Mouse (Mus musculus) erythroblast, embryonic 14.5 days (primary cell): ENCODE measurements around the gene Fam199x. TPM values are rescaled to one million over a fixed set of nuclear protein-coding genes. Genes with fewer than 3 reads are reported as not detected.

Experiments used
- H3K27me3 ChIP-seq: 2 replicates; pipeline ENCODE4 v1.6.1; 2012; ENCODE audit warnings: inconsistent platforms; ENCODE audit not compliant: control insufficient read depth
- H3K36me3 ChIP-seq: 2 replicates; pipeline ENCODE4 v1.6.1; 2012; ENCODE audit warnings: mild to moderate bottlenecking, inconsistent platforms; ENCODE audit not compliant: control insufficient read depth
- H3K4me1 ChIP-seq: 2 replicates; pipeline ENCODE4 v1.6.1; 2012; ENCODE audit warnings: inconsistent platforms; ENCODE audit not compliant: control insufficient read depth
- H3K4me3 ChIP-seq: replicated peaks from 2 replicates; pipeline ENCODE3; 2012; ENCODE audit warnings: moderate library complexity, mild to moderate bottlenecking, inconsistent platforms
- H3K9me3 ChIP-seq: 2 replicates; pipeline ENCODE4 v1.6.1; 2012; ENCODE audit warnings: low read length, inconsistent platforms, mixed read lengths; ENCODE audit not compliant: control insufficient read depth
- GATA1 ChIP-seq: IDR thresholded peaks from 2 replicates; pipeline ENCODE4 v1.6.1; 2012; ENCODE audit warnings: low read length, inconsistent platforms, mixed read lengths
- TAL1 ChIP-seq: IDR thresholded peaks from 3 replicates; pipeline ENCODE4 v1.6.1; 2012; ENCODE audit warnings: low read length, inconsistent platforms, mixed read lengths
- polyA plus RNA-seq: library from polyadenylated mRNA; stranded (reverse); fragments of >175 nt; gene quantifications from 2 replicates; pipeline ENCODE4 v1.2.3, GENCODE M21; 2012

The Fam199x gene
- polyA plus RNA-seq, 1 experiment, result under 0.01 TPM

- Histone ChIP-seq H3K4me3 (peak overlapping the region; percentile 81), H3K4me1 (peaks cover 5% of the 10 kb centered on the region)
- TF ChIP-seq GATA1, result no peak
- TF ChIP-seq TAL1, result no peak
These were observed 10.9 kb upstream of the Fam199x start for GRCm38 (mm10) chrX:137038502-137038901.

GRCm38 (mm10) chrX:137049060-137049424 is 352 bp upstream of the Fam199x start:
- no peaks in the 10 kb centered on the region; the same call in 1 of the 2 replicates for H3K9me3 ChIP-seq
- peaks cover 11% of the 10 kb centered on the region for H3K27me3 ChIP-seq
- H3K4me1 ChIP-seq, result peaks cover 15% of the 10 kb centered on the region
- TF ChIP-seq TAL1, result no peak
- no peak for TF ChIP-seq GATA1
- H3K36me3 ChIP-seq, result no peaks in the 10 kb centered on the region
- H3K4me3 ChIP-seq, result peak overlapping the region; percentile 75

More at GRCm38 (mm10) chrX:137038502-137038901, 10.9 kb upstream of the Fam199x start:
- H3K27me3 ChIP-seq, result no peaks in the 10 kb centered on the region
- H3K36me3 ChIP-seq, result no peaks in the 10 kb centered on the region
- no peaks in the 10 kb centered on the region for H3K9me3 ChIP-seq

- Histone ChIP-seq H3K4me1 (no peaks in the 10 kb centered on the region), H3K9me3 (no peaks in the 10 kb centered on the region), H3K36me3 (no peaks in the 10 kb centered on the region), H3K27me3 (no peaks in the 10 kb centered on the region), H3K4me3 (no peak overlapping the region)
- TF ChIP-seq TAL1, result no peak
- no peak for TF ChIP-seq GATA1
These were observed 13.8 kb downstream of the Fam199x start for GRCm38 (mm10) chrX:137063202-137063601.

GRCm38 (mm10) chrX:137104531-137104930 is 55.1 kb downstream of the Fam199x start:
- TF ChIP-seq GATA1, result no peak

GRCm38 (mm10) chrX:137106498-137106897 is 57.1 kb downstream of the Fam199x start:
- Histone ChIP-seq H3K36me3 (no peaks in the 10 kb centered on the region), H3K4me1 (no peaks in the 10 kb centered on the region), H3K9me3 (no peaks in the 10 kb centered on the region), H3K4me3 (no peak overlapping the region), H3K27me3 (peaks cover 51% of the 10 kb centered on the region)
- TF ChIP-seq TAL1, result no peak
- no peak for TF ChIP-seq GATA1

More at GRCm38 (mm10) chrX:137104531-137104930, 55.1 kb downstream of the Fam199x start:
- Histone ChIP-seq H3K36me3 (no peaks in the 10 kb centered on the region), H3K27me3 (peaks cover 69% of the 10 kb centered on the region), H3K4me3 (no peak overlapping the region), H3K9me3 (no peaks in the 10 kb centered on the region), H3K4me1 (no peaks in the 10 kb centered on the region)

GRCm38 (mm10) chrX:137118097-137118746 is 68.8 kb downstream of the Fam199x start:
- H3K36me3 ChIP-seq, result no peaks in the 10 kb centered on the region
- no peaks in the 10 kb centered on the region for H3K4me1 ChIP-seq
- TF ChIP-seq GATA1 (no peak), TAL1 (no peak)
- H3K27me3 ChIP-seq, result peaks cover 83% of the 10 kb centered on the region
- H3K4me3 ChIP-seq, result no peak overlapping the region
- H3K9me3 ChIP-seq, result peaks cover 16% of the 10 kb centered on the region

- H3K4me1 ChIP-seq, result no peaks in the 10 kb centered on the region
- H3K27me3 ChIP-seq, result peaks cover 85% of the 10 kb centered on the region
- H3K36me3 ChIP-seq, result no peaks in the 10 kb centered on the region
- H3K4me3 ChIP-seq, result no peak overlapping the region
- H3K9me3 ChIP-seq, result peaks cover 16% of the 10 kb centered on the region
- no peak for TF ChIP-seq TAL1
- TF ChIP-seq GATA1, result no peak
These were observed 70.5 kb downstream of the Fam199x start for GRCm38 (mm10) chrX:137119675-137120423.

GRCm38 (mm10) chrX:137121718-137122117 is 72.3 kb downstream of the Fam199x start, which contains the start of gene Esx1:
Esx1 (minus strand) TSS chrX:137122083.
- peaks cover 16% of the 10 kb centered on the region for H3K9me3 ChIP-seq
- no peak within 1 kb of the TSS for H3K4me3 ChIP-seq
- TF ChIP-seq TAL1, result no peak
- TF ChIP-seq GATA1, result no peak
- no peaks in the 10 kb centered on the region for H3K4me1 ChIP-seq
- H3K36me3 ChIP-seq, result no peaks in the 10 kb centered on the region
- peaks cover 78% of the 10 kb centered on the region for H3K27me3 ChIP-seq

- no peak overlapping the region for H3K4me3 ChIP-seq
- no peak for TF ChIP-seq TAL1
- no peak for TF ChIP-seq GATA1
- peaks cover 34% of the 10 kb centered on the region for H3K27me3 ChIP-seq
- no peaks in the 10 kb centered on the region for H3K9me3 ChIP-seq
- no peaks in the 10 kb centered on the region for H3K4me1 ChIP-seq
- H3K36me3 ChIP-seq, result no peaks in the 10 kb centered on the region
These were observed 78.1 kb downstream of the Fam199x start for GRCm38 (mm10) chrX:137127542-137127941.

Other genes starting within 250 kb of the Fam199x start
- 0.01 TPM in 1 of 2 replicates, not detected in the other for gene Plp1, start 226.9 kb upstream of the Fam199x start, polyA plus RNA-seq
- not detected in 2 replicates for gene Rab9b, start 180.8 kb upstream of the Fam199x start, polyA plus RNA-seq
- gene H2bfm, start 122.3 kb upstream of the Fam199x start, polyA plus RNA-seq, result not detected in 2 replicates
- gene Tmsb15b2, start 74.1 kb upstream of the Fam199x start, polyA plus RNA-seq, result not detected in 2 replicates
- not detected in 2 replicates for gene Tmsb15l, start 72.7 kb upstream of the Fam199x start, polyA plus RNA-seq
- not detected in 2 replicates for gene Tmsb15b1, start 72.7 kb upstream of the Fam199x start, polyA plus RNA-seq
- not detected in 2 replicates for gene Zcchc18, start 56.4 kb upstream of the Fam199x start, polyA plus RNA-seq
- not detected in 2 replicates for gene Slc25a53, start 11.3 kb upstream of the Fam199x start, polyA plus RNA-seq
- gene Esx1, start 72.5 kb downstream of the Fam199x start, polyA plus RNA-seq, result not detected in 2 replicates